Mouse (Mus musculus): Measurements from ENCODE around the gene Npas1. TPM values are rescaled to one million over a fixed set of nuclear protein-coding genes. Genes with fewer than 3 reads are reported as not detected.

The Npas1 gene
- total RNA-seq (2021) = not detected

DNA sequence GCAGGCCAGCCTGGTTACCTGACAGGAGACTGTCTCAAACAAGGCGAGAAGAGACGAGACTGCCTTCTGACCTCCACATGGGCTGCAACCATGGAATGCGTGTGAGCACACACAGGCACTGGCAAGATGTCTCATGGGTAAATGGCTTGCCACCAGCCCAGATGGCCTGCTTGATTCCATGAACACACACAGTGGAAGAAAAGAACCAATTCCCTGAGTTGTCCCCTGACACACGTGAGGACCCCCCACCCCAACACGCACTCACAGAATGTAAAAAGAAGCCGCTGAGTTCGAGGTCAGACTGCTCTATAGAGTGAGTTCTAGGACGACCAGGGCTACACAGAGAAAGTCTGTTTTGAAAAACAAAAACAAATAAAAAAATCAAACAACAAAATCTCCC is at the start of gene Npas1:
TSS of gene Npas1 (minus strand) at position 101 of the 400 bp plus-strand sequence.
- intact Hi-C loops (cut with DNase I) = no loop called here

GRCm38 (mm10) chr7:16525995-16526394 is 48.5 kb upstream of the Npas1 start:
- intact Hi-C loops (cut with DNase I) = no loop called here
- no peak for DNase-seq (ENCODE audit: low spot score)

More for the DNA sequence above, at the start of gene Npas1:
- DNase-seq (ENCODE audit: low spot score) = no peak

GRCm38 (mm10) chr7:16525448-16525847 is 47.9 kb upstream of the Npas1 start:
- intact Hi-C loops (cut with DNase I) = no loop called here
- DNase-seq (ENCODE audit: low spot score) = no peak

DNA sequence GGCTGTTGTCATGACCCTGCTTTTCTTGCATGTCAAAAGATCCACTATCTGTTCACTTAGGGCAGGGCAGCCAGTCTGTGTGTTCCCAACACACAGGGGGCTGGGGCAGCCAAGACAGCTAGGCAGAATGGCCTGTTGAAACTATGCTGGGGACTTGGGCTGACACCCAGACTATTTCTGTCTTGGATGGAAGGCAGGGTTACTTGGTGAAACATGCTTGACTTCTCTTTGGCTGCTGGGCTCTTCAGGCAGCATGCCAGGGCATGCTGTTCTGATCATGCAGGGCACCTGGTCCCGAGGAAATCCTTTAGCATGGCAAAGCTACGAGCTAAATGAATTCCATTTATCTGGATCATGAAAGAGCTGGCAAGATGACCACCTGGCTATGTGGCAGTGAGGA is 46.8 kb upstream of the Npas1 start:
- intact Hi-C loops (cut with DNase I) = loop anchor here (5.0 kb wide), 1 partner anchor 88 kb away; the partner anchor contains the start of gene Arhgap35
- peak; percentile 23 for DNase-seq (ENCODE audit: low spot score)

GRCm38 (mm10) chr7:16519310-16519709 is 41.8 kb upstream of the Npas1 start:
- intact Hi-C loops (cut with DNase I) = no loop called here
- no peak for DNase-seq (ENCODE audit: low spot score)

GRCm38 (mm10) chr7:16517198-16517597 is 39.7 kb upstream of the Npas1 start:
- DNase-seq (ENCODE audit: low spot score) = no peak
- intact Hi-C loops (cut with DNase I) = no loop called here

DNA sequence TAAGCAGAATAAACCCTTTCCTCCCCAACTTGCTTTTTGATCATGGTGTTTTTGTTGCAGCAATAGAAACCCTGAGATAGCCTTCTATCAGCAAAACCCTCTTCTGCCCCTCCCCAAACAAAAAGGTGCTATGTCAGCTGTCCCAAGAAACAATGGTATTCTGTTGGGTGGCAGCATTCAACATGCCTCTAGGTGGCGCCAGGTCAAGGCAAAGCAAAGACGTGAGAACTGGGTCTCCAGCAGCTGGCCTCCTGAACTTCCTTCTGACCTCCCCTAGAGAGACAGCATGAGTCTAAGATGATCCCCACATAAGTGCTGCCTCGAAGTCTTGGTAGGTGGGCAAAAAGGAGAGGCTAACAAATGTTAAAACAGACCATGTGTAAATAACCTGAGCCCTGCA is 29.8 kb upstream of the Npas1 start:
- intact Hi-C loops (cut with DNase I) = loop anchor here (1.0 kb wide), 1 partner anchor 110 kb away; no protein-coding TSS in a partner anchor

GRCm38 (mm10) chr7:16505226-16505593 is 27.7 kb upstream of the Npas1 start:
- no peak for DNase-seq (ENCODE audit: low spot score)
- intact Hi-C loops (cut with DNase I) = no loop called here

More for the DNA sequence above, 29.8 kb upstream of the Npas1 start:
- peak; percentile 33 for DNase-seq (ENCODE audit: low spot score)

DNA sequence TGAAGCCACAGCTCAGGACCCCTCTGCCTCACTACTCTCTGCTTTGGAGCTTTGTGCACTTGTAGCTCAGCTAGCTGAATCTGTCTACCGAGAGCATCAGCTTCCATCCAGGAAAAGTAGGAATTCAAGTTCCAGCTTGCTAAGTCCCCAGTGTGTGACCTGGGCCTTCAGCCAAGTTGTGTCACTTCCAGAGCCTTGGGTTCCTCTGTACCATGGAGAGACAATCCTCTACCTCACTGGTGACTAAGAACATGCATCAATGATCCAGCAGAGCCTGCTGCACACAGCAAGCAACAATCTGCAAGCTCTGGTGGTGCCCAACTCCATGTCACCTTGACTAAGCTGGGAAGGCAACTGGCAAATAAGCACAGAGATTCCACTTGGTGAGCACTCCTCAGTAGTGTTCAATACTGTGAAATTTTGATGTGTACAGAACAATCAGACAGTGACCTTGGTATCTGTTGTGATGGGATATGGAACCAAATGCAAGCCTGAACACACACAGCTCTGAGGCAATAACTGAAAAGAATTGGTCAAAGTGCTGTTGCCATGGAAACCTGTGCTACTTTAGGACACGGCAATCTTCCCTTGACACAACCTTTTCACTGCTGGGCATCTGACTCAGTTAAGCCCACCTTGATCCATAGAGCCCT is 27.2 kb upstream of the Npas1 start:
- DNase-seq (ENCODE audit: low spot score) = no peak
- intact Hi-C loops (cut with DNase I) = no loop called here

DNA sequence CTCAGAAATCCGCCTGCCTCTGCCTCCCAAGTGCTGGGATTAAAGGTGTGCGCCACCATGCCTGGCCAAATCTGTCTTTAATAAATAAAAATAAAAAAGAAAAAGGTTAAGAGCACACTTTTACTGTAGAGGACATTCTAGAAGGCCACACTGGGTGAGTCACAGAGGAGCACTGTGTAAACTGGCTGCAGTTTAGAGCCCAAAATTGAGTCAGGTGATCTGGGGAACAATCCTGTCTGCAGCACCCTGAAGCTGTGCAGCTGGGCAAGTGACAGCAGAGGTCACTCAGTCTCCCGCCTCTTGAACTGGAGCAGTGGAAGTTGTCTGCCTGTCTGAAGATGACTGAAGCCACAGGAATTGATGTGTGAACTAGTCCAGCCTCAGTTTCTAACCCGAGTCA is 24.0 kb upstream of the Npas1 start:
- intact Hi-C loops (cut with DNase I) = no loop called here
- DNase-seq (ENCODE audit: low spot score) = no peak

GRCm38 (mm10) chr7:16499671-16500104 is 22.2 kb upstream of the Npas1 start:
- no peak for DNase-seq (ENCODE audit: low spot score)
- intact Hi-C loops (cut with DNase I) = no loop called here

DNA sequence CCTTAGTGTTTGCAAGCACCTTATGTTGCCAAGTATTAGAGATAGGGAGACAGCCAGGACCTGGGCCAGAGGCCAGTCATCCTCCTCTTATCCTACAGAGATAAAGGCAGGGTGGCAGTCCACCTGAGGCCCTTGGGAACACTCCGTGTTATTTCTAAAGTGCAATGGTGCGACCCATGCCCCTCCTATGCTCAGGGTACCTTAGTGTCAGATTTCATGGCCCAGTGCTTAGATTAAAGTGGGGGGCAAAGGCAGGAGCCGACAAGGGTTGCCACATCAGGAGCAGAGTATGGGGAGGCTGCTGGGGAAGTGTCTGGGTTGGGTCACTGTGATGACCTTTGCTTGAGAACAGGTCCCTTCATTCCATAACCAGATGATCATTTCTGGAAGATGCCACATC is 18.7 kb upstream of the Npas1 start:
- intact Hi-C loops (cut with DNase I) = no loop called here
- DNase-seq (ENCODE audit: low spot score) = no peak

DNA sequence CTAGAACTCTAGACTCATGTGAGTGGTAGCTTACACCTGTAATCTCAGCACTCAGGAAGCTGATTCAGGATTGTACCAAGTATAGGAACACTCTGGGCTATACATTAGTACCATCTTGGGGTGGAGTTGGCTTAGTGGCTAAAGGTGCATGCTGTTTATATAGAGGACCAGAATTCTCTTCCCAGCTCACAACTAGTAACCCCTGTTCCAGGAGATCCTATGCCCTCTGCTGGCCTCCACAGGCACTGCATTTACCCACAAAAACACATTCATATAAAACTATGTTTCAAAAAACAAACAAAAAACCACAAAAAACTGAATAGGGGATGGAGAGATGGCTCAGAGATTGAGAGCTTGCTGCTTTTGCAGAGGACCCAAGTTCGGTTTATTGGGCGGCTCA is 15.8 kb upstream of the Npas1 start:
- intact Hi-C loops (cut with DNase I) = no loop called here
- no peak for DNase-seq (ENCODE audit: low spot score)

DNA sequence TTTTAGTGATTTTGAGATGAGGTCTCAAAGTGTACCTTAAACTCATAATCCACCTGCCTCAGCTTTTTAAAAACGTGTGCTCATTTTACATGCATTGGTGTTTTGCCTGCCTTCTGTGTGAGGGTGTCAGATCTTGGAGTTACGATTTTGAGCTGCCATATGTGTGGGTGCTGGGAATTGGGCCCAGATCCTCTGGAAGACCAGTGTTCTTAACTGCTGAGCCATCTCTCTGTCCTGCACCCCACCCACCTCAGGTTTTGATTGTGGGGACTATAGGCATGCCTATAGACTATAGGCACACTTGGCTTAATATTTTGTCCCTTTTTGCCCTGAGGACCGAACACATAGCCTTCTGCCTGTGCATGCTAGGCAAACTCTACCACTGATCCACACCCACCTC is 14.7 kb upstream of the Npas1 start:
- intact Hi-C loops (cut with DNase I) = no loop called here
- no peak for DNase-seq (ENCODE audit: low spot score)

DNA sequence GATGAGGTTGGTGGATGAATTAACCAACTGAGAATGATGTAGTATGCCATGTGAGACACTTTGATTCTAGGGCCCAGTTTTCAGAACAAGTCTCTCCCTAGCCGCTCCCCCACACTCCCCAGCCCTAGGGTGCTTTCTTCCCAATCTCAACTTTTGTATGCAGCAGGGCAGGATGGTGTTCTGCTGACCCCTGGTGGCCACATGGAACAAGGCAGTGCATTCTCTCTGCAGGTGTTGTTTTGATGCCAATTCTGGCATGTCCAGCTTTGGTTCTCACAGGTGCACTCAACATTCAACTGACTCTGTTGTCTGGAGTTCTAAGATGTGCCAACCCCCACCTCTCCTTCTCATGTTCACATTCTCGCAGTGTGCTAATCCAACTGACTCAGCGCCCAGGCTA is 14.2 kb upstream of the Npas1 start:
- intact Hi-C loops (cut with DNase I) = loop anchor here (1.0 to 2.0 kb wide), 2 partner anchors 26 to 127 kb away; no protein-coding TSS in a partner anchor
- DNase-seq (ENCODE audit: low spot score) = no peak

GRCm38 (mm10) chr7:16489948-16490347 is 12.4 kb upstream of the Npas1 start:
- DNase-seq (ENCODE audit: low spot score) = no peak
- intact Hi-C loops (cut with DNase I) = loop anchor here (2.0 kb wide), 1 partner anchor 129 kb away; no protein-coding TSS in a partner anchor

- intact Hi-C loops (cut with DNase I) = no loop called here
- DNase-seq (ENCODE audit: low spot score) = no peak
These were observed 11.3 kb upstream of the Npas1 start for GRCm38 (mm10) chr7:16488816-16489215.

- intact Hi-C loops (cut with DNase I) = no loop called here
- no peak for DNase-seq (ENCODE audit: low spot score)
These were observed 933 bp downstream of the Npas1 start for GRCm38 (mm10) chr7:16476600-16476989.

- intact Hi-C loops (cut with DNase I) = no loop called here
- DNase-seq (ENCODE audit: low spot score) = no peak
These were observed 1.5 kb downstream of the Npas1 start for GRCm38 (mm10) chr7:16475764-16476599.

DNA sequence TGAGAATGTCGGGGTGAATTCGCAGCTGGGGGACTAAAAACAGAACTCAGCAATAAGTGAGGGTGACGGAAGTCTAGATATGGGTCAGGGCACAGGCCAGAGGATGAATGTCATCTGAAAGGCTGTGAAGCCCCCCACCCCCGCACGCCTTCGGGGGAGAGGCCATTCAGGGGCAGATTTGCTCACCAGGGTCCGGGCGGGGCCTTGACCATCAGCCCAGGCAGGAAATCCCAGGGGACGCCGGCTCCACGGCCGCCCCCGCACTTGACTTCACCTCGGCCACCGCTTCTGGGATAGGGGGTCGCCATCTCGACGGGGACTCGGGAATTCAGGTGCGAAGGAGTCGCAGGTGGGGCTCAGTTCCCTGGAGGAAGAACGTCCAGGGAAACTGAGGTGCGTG is 2.2 kb downstream of the Npas1 start:
- intact Hi-C loops (cut with DNase I) = no loop called here
- DNase-seq (ENCODE audit: low spot score) = no peak

GRCm38 (mm10) chr7:16474445-16474844 is 3.1 kb downstream of the Npas1 start:
- no peak for DNase-seq (ENCODE audit: low spot score)

More at GRCm38 (mm10) chr7:16474445-16474844, 3.1 kb downstream of the Npas1 start:
- intact Hi-C loops (cut with DNase I) = no loop called here
